Mouse (Mus musculus) T-helper 1 cell (primary cell): Measurements from ENCODE around the gene Npw.

Experiments
- in situ Hi-C: fragments of 300-600 bp; cut with MboI, MseI; formaldehyde crosslinking; loops from one replicate; pipeline ENCODE4 v1.15.1; 2025; ENCODE audit warnings: high pct_unique_total_duplicates

Gene Npw

DNA sequence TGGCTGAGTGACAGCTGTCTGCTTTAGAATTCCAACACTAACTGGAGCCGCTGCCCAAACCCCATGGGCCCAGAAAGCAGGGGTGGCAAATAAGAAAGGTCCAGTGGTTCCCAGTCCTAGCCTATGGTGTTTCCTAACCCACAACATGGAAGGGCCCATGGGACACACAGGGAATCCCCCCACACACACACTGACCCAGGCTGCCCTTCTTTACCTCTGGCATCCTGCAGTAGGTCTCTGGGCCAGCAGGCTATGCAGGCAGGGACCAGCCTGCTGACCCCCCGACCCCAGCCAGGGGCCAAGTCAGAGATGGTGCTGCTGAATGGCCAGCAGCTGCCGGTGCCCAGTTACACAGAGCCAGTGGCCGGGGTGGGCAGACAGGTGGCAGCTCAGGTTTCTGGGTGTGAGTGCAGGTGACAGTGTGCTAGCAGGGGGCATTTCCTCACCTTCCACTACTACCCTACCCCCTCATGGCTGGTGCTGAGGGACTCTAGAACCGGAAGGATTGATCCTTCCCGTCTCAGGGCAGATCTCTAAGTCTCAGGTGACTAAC is 15.4 kb downstream of the Npw start:
- in situ Hi-C loops = no loop called here

- in situ Hi-C loops = no loop called here
Observed at GRCm38 (mm10) chr17:24641944-24642343, 16.3 kb downstream of the Npw start.

DNA sequence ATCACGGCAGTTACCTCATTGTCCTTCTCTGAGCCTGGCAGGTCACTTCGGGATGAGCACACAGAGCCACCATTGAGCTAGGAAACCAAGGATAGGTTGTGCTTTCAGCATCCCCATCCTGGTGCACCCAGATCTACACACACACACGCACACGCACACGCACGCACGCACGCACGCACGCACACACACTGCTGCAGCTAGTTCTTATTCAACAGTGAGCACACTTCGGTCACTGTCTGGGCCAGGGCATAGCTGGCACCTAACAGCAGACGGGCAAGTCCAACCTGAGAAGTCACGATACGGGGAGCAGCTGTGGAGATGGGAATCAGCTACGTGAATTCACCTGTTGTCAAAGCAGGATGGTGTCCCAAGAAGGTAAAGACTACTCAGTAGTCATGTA is 17.7 kb downstream of the Npw start:
- in situ Hi-C loops = no loop called here

DNA sequence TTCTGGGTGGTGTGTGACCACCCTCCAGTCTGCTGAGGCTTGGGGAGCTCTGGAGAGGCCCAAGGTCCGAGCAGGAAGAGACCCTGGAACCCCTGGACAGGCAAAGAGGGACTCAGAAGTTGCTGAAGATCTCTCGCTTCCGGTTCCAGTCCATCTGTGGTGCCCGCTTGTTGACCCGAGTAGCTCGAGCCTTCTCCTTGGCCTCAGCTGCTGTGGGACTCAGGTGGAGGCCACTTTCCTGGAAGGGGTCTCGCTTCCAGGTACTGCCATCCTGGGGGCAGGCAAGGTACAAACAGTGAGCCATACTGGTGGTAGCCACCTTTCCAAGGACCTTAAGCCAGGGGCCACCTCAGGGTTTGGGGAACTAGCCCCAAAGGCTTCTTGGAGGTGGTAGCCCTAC is 18.1 kb downstream of the Npw start:
- in situ Hi-C loops = no loop called here

DNA sequence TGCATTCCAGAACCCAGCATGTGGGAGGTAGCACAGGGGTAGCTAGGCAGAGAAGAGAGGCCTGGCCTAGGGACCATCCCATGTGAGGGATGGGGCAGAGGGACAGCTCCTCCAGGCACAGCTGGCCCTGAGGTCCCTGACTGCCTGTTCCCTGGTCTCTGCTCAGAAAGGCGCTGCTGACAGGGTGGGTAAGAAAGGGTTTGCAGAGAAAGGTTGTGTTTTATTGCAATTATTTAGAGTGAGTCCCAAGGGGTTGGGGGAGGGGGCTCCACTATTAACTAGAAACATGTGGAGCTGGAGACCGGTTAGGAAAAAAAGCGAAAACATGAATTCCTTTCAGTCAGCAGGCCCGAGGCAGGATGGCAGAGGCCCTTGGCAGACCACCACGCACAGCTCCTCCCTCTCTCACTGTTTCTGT is 18.7 kb downstream of the Npw start:
- in situ Hi-C loops = no loop called here

GRCm38 (mm10) chr17:24638840-24639239 is 19.4 kb downstream of the Npw start:
- in situ Hi-C loops = no loop called here

DNA sequence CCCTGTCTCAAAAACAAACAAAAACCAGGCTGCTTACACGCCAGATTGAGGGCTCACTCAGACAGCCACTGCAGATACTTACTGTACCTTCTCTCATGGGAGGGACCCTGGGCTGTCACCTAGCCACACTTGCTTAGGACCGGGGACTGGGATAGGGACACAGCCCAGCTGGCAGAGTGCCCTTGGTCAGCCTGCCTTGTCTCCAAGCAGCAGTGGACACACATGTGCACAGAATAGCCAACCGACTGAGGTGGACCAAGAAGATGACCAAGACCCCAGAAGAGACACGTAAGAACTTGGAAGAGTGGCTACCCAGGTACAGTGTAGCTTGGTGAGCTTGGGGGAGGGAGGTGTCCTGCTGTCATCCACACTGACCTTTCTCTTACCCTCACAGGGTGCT is 20.0 kb downstream of the Npw start:
- in situ Hi-C loops = no loop called here

- in situ Hi-C loops = no loop called here
Observed at GRCm38 (mm10) chr17:24636781-24637481, 21.3 kb downstream of the Npw start.

GRCm38 (mm10) chr17:24635694-24636093 is 22.6 kb downstream of the Npw start:
- in situ Hi-C loops = no loop called here

DNA sequence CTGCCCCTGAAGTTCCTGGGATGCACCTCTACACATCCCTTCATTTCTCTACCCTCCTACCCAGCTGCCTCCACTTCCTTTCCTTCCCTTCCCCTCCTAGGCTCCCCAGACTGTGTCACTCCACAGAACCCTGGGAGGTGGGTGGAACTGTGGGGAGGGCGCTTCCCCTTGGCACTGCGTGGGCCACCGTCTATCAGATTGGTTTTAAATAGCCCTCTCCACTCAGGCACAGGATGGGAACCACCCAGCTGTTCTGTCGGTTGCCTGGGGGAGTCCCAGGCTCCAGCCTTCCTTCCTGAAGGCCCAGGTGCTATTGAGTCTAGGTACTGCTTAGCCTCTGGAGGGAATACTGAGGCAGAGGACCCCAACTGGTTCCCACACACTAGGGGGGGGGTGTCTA is 23.2 kb downstream of the Npw start:
- in situ Hi-C loops = no loop called here

DNA sequence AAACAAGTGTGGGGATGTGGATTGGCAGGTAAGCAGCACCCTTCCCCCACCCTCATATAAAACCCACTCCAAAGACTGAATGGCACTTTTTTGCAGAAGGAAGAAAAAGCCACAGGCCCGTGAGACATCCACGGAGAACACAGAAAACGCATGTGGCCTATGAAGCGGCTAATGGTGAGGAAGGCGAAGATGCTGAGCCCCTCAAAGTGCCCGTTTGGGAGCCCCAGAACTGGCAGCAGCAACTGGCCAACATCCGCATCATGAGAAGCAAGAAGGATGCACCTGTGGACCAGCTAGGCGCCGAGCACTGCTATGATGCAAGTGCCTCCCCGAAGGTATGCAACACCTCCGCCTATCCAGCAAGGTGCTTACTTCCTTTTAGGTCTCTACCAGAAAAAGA is 24.4 kb downstream of the Npw start:
- in situ Hi-C loops = no loop called here

GRCm38 (mm10) chr17:24632813-24633449 is 25.3 kb downstream of the Npw start:
- in situ Hi-C loops = no loop called here

DNA sequence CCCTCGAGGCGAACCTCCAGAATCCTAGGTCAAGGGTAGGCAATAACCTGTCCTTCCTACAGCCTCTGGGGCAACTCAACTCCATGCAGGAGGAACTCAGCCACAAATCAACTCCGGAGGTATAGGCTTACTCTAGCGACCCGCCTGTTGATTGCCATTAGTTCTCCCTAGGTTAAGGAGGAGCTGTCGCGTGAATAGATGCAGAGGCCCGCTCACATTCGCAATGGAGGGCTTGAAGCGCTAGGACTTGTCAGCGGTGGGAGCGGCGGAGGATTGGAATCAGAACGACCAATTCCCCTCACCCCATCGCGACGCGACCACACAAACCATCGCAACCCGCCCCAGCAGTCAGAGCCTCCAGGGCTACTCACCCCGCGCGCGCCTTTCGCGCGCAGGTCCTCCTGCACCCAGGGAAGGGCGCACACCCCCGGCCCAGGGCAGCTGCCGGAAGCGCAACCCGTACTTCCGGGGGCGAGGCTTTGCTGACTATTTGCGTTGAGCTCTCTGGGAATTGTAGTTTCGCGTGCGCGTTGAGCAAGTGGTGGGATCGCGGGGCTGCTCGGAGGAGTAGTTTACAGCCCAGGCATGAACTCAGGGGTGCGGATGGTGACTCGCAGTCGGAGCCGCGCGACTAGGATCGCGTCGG is 26.0 kb downstream of the Npw start, which contains the start of the genes Tsc2 and Nthl1:
Gene Tsc2 (minus strand): TSS at position 464 of the 646 bp plus-strand sequence.
Gene Nthl1 (plus strand): TSS at position 514 of the 646 bp plus-strand sequence.
- in situ Hi-C loops = no loop called here

DNA sequence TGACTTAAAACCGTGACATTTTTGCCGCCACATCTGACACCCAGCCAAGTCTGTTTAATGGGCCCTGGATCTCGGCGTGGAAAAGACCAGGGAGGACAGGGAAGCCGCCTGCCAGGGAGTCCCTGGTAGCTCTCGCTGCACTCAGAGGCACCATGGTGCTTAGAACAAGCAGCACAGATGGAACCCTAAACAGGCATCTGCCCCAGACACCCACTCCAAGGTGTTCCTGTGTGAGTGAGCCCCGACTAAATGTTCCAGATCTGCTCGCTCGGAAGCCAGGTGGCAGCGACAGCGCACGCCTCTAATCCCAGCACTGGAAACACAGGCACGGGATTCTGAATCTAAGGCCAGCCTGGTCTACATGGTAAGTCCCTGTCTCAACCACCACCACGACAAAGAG is 28.2 kb downstream of the Npw start:
- in situ Hi-C loops = no loop called here

DNA sequence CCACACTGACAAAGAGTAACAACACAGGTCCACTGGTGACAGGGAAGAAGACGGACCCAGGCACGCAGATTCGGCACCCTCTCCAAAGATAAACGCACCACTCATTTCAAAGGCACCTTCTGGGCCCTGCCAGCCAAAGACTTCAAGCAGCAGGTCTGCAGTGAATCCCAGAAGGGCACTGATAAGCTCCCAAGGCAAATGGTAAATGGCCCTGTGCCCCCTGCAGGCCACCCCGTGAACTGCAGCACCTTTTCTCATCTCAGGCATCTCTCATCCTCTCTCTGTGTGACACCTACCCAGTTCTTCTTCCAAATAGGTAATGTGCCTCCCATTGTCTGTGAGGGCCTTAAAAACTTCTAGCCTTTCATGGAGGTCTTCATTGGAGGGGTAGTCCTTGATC is 29.6 kb downstream of the Npw start:
- in situ Hi-C loops = no loop called here

- in situ Hi-C loops = no loop called here
Observed at GRCm38 (mm10) chr17:24625472-24625871, 32.8 kb downstream of the Npw start.

- in situ Hi-C loops = no loop called here
Observed at GRCm38 (mm10) chr17:24617561-24618194, 40.6 kb downstream of the Npw start.

DNA sequence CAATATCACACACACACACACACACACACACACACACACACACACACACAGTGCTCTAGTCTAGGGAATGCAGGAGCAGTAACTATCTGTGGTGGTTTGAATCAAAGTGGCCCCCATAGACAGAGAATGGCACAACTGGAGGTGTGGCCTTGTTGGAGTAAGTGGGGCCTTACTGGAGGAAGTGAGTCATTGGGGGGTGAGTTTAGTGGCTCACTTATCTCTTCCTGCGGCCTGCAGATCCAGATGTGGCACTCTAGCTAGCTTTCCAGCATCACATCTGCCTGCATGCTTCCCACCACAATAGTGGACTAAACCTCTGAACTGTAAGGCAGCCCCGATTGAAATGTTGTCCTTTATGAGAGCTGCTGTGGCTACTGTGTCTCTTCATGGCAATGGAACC is 47.5 kb downstream of the Npw start:
- in situ Hi-C loops = no loop called here

DNA sequence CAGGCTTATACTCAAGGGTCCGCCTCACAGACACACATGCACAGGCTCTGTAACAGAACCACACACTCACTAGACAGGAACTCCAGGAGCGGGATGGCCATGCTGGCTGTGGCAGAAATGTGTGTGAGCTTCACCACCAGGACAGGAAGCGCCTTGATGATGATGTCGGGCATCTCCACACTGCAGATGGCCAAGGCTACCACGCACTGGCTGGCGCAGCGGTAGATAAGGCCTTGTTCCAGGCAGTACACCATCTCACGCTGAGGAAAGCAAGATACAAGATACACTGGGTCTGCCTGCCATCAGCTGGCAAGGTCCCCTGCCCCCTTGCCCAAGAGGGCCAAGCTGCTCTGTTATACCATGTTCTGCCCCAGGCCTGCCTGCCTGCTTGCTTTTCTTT is 49.4 kb downstream of the Npw start:
- in situ Hi-C loops = no loop called here

- in situ Hi-C loops = no loop called here
Observed at GRCm38 (mm10) chr17:24608370-24608769, 49.9 kb downstream of the Npw start.
